Mouse (Mus musculus) hindbrain, embryonic 10.5 days (tissue): ENCODE data around the gene Gm3448. TPM values are rescaled to one million over a fixed set of nuclear protein-coding genes. Genes with fewer than 3 reads are reported as not detected.
A peak's percentile ranks its signal among the peaks of the same experiment; 100 is the strongest.
"Not testable (repeated sequence)": the region's sequence is repeated elsewhere in the genome, so short reads cannot be mapped to it uniquely, and the experiment has no call there.

Experiments
- DNase-seq: peaks from one replicate; pipeline ENCODE4 v3.0.0-alpha.2; 2017; ENCODE audit warnings: low spot score
- H3K27ac ChIP-seq: fragments of 300-500 bp; sonication (generic); 2 replicates; pipeline ENCODE4 v1.5.1; 2016; ENCODE audit warnings: mild to moderate bottlenecking, moderate library complexity
- H3K27me3 ChIP-seq: fragments of 300-500 bp; sonication (generic); 2 replicates; pipeline ENCODE4 v1.6.1; 2016; ENCODE audit warnings: mild to moderate bottlenecking; ENCODE audit not compliant: poor library complexity, insufficient read depth, severe bottlenecking
- H3K36me3 ChIP-seq: fragments of 300-500 bp; sonication (generic); 2 replicates; pipeline ENCODE4 v1.6.1; 2016; ENCODE audit warnings: mild to moderate bottlenecking, moderate library complexity
- H3K4me1 ChIP-seq: fragments of 300-500 bp; sonication (generic); replicated peaks from 2 replicates; pipeline ENCODE4 v1.6.1; 2016; ENCODE audit warnings: mild to moderate bottlenecking
- H3K4me3 ChIP-seq: fragments of 300-500 bp; sonication (generic); 2 replicates; pipeline ENCODE4 v1.5.1; 2016; ENCODE audit warnings: mild to moderate bottlenecking, moderate library complexity
- H3K9me3 ChIP-seq: fragments of 300-500 bp; sonication (generic); 2 replicates; pipeline ENCODE4 v1.6.1; 2016; ENCODE audit warnings: mild to moderate bottlenecking, moderate library complexity
- WGBS: fragments of 180-500 bp; shearing (Covaris S2); methylation state at CpG from one replicate; pipeline ENCODE4 v1.1.7; 2016; 5-methylcytosine and 5-hydroxymethylcytosine counted together
- polyA plus RNA-seq: library from polyadenylated mRNA; unstranded; fragments of >200 nt; fragmentation: Nextera tagmentation; extraction: Ambion mirVana; gene quantifications from 2 replicates; pipeline ENCODE4 v1.2.1, GENCODE M21; 2016

Gm3448 gene
- polyA plus RNA-seq, 1 experiment from 2014 or later = 4.1 TPM

DNA sequence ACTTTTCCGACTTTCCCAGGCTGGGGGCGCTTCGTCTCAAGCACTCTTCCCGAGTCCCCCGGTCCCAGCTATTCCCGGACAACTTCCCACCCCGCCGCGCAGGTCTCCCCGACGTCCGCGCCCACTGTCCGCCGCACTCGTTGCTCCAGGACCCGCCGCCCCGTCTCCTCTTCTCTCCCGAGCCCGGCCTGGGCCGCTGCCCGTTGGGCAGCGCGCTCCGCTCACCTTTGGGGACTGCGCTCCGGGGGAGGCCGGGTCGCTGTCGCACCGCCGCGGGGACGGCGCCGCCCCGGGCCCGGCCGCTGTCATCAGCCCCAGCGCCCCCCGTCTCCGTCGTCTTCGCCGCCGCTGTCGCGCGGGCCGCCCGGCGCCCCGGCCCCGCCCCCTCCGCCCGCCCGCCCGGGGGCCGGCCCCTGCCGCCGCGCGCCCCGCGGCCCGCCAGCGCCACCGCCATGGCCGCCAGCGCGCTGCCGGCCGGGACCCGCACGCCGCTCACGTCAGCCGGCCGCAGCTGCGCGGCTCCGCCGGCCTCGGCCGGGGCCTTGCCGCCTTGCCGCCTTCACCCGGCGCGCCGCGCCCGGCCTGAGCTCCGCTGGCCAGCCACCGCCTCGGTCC, 17.4 kb downstream of the Gm3448 start:
- no CpG with 5 or more reads among the region's 97 CpGs for WGBS
- not testable (repeated sequence) for H3K9me3 ChIP-seq, H3K4me1 ChIP-seq, H3K27ac ChIP-seq, DNase-seq, H3K27me3 ChIP-seq, H3K4me3 ChIP-seq, H3K36me3 ChIP-seq

DNA sequence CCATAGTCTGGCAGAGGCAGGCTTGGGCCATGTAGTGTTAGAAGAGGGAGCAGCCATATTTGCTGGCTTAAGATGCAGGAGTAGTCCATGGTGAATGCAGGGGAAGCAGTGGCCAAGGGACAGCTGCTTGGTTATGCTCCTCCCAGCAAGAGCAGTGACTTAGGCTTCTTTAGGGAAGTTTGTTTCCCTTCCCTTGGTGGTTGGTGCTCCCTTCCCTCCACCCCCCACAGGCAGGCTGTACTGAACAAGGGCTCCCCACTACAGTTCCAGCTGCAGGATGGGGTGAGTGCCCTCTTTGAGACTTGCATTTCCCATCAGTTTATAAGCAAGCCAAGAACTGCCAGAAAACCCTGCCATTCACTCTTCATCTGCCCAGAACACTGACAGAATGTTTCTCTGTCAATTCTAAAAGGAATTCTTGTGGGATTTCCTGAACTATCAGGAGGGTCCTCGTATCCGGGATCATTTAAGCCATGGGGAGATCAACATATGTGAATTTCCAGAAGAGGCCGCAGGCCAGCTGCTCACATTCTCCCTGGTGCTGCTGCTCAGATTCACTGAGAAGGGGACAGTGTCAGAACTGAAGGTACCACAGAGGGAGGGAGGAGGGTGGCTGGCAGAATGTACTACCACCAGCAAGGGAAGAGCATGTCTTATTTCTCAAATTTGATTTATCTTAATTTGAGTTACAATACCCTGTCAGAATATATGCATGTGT, 19.7 kb downstream of the Gm3448 start:
- not testable (repeated sequence) for H3K36me3 ChIP-seq, DNase-seq
- WGBS = 83% methylated on average over 3 of the region's 3 CpGs

DNA sequence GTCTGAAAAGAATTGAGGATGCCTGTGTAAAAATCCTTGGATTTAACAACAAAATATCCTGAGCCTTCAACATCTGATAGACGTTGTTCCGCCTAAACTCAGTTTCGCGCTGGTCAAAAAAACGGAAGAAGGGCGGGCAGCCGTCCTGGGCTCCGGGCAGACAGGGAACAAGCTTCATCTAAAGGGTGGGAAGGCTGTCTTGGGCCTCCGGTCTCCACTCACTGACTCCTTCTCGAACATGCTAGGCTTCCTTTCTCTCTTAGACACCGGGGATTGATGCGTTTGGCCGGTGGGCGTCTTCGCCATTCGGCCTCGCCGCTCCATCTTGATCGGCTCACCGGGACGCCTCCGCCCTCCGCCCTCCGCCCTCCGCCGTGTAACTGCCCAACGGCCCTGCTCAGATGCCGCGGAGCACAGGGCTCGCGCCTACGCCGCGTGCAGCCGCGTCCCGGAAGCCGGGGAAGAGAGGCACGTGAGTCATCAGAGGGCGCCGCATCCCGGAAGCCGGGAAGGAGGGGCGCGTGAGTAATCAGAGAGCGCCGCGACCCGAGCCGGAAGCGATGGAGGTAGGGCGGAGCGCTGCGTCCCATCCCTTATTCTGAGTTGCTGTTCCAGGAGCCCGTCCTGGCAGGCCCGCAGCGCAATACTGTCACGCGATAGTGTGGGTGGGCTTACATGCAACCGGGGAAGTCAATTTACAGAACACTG, 31.5 kb downstream of the Gm3448 start, which contains the start of gene Gm3435:
TSS of gene Gm3435 (plus strand) at position 471 of the 708 bp plus-strand sequence.
- H3K4me3 ChIP-seq, H3K27ac ChIP-seq, H3K4me1 ChIP-seq, DNase-seq, H3K9me3 ChIP-seq, H3K27me3 ChIP-seq, H3K36me3 ChIP-seq: not testable (repeated sequence)
- WGBS = no CpG with 5 or more reads among the region's 60 CpGs

More for the DNA sequence above, 19.7 kb downstream of the Gm3448 start:
- not testable (repeated sequence) for H3K4me1 ChIP-seq, H3K4me3 ChIP-seq, H3K9me3 ChIP-seq, H3K27me3 ChIP-seq, H3K27ac ChIP-seq

DNA sequence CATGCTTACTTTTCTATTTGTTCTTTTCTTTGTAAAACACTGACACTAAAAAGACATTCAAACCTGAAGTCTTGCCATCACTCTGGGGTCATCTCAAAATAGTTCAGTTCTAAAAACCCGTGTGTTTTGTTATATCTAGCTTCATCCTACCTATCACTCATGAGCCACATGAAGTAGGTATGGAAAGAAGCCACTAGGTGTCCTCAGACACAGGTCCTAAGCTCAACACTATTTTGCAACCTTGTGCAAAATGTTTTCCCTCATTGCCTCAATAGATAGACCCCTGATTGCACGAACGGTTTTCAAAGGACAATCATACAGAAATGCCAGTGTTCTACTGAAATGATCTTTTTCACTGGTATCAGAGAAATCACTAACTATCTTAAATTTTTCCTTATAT, 32.2 kb downstream of the Gm3448 start:
- not testable (repeated sequence) for DNase-seq, H3K27me3 ChIP-seq, H3K27ac ChIP-seq, H3K4me3 ChIP-seq, H3K36me3 ChIP-seq, H3K4me1 ChIP-seq, H3K9me3 ChIP-seq
- no CpG with 5 or more reads among the region's 3 CpGs for WGBS

DNA sequence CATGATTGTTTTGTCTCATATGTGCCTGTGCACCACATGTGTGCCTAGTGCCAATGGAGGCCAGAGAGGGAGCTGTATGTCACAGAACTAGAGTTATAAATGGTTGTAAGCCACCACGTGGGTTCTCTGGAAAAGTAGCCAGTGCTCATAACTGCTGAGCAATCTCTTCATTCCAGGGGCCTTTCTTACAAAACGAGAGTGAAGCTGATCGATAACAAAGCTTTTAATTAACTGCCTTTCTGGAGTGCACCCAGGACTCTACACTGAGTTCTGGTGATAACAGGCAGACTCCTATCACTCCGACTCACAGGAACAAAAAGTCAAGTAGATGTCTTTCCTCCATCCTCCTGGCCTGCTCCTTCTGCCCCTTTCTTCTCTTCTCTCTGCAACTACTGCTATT, 41.3 kb downstream of the Gm3448 start:
- H3K4me3 ChIP-seq, H3K27ac ChIP-seq, H3K36me3 ChIP-seq, H3K27me3 ChIP-seq, DNase-seq, H3K4me1 ChIP-seq, H3K9me3 ChIP-seq: not testable (repeated sequence)
- WGBS = no CpG with 5 or more reads among the region's 4 CpGs

DNA sequence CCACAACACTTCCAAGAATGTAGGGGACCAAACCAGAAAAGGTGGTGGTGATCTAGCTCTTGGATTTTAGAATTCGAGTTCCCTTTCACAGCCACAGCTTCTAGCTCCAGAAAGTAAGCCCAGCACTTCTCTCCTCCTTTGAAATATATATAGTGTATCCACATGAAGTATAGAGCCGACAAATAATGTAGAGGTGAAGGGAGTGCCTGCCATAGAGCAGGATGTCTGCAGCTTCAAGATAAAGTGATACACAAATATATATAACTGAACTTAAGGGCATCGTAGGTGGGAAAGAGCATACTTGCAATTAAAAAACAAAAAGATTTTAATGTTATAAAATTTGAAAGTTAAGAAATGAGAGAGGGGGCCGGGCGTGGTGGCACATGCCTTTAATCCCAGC, 47.2 kb downstream of the Gm3448 start:
- H3K4me3 ChIP-seq, H3K4me1 ChIP-seq, DNase-seq, H3K36me3 ChIP-seq, H3K27ac ChIP-seq, H3K9me3 ChIP-seq, H3K27me3 ChIP-seq: not testable (repeated sequence)
- no CpG with 5 or more reads among the region's 5 CpGs for WGBS

DNA sequence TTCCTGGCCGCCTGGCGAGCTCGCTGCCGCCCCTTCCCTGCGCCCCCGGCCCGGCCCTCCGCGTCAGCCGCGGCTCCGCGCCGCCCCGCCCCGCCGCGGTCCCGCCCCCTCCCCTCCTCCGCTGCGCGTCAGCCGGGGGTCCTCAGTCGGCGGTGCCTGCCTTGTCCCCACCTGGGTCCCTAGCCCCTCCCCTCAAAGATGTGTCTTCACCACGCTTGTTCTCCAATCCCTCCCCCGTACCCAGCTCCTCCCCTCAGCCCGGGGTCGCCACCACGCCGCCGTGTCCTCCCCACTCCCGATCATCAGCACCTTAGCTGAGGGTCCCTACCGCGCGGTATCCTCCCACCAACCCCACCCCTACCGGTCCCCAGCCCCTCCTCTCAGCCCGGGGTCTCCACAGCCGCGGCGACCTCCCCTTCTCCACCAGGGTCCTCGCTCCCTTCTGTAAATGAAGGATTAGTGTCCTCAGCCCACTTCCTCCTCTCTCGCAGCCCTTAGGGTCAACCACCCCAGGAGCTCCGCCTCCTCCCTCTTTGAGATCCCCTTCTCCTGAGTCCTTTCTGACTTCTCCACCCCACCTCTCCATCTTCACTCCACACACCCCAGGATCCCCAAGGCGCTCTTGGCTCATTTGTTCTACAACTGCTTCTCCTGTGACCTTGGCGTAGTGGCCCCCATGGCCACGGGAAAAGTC, 48.1 kb downstream of the Gm3448 start:
- not testable (repeated sequence) for DNase-seq, H3K27ac ChIP-seq, H3K36me3 ChIP-seq, H3K9me3 ChIP-seq, H3K27me3 ChIP-seq, H3K4me3 ChIP-seq, H3K4me1 ChIP-seq
- no CpG with 5 or more reads among the region's 47 CpGs for WGBS

DNA sequence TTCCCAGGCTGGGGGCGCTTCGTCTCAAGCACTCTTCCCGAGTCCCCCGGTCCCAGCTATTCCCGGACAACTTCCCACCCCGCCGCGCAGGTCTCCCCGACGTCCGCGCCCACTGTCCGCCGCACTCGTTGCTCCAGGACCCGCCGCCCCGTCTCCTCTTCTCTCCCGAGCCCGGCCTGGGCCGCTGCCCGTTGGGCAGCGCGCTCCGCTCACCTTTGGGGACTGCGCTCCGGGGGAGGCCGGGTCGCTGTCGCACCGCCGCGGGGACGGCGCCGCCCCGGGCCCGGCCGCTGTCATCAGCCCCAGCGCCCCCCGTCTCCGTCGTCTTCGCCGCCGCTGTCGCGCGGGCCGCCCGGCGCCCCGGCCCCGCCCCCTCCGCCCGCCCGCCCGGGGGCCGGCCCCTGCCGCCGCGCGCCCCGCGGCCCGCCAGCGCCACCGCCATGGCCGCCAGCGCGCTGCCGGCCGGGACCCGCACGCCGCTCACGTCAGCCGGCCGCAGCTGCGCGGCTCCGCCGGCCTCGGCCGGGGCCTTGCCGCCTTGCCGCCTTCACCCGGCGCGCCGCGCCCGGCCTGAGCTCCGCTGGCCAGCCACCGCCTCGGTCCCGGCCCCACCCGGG, 48.7 kb downstream of the Gm3448 start:
- H3K27me3 ChIP-seq, H3K9me3 ChIP-seq, H3K4me1 ChIP-seq, DNase-seq, H3K4me3 ChIP-seq, H3K27ac ChIP-seq, H3K36me3 ChIP-seq: not testable (repeated sequence)
- WGBS = no CpG with 5 or more reads among the region's 98 CpGs

DNA sequence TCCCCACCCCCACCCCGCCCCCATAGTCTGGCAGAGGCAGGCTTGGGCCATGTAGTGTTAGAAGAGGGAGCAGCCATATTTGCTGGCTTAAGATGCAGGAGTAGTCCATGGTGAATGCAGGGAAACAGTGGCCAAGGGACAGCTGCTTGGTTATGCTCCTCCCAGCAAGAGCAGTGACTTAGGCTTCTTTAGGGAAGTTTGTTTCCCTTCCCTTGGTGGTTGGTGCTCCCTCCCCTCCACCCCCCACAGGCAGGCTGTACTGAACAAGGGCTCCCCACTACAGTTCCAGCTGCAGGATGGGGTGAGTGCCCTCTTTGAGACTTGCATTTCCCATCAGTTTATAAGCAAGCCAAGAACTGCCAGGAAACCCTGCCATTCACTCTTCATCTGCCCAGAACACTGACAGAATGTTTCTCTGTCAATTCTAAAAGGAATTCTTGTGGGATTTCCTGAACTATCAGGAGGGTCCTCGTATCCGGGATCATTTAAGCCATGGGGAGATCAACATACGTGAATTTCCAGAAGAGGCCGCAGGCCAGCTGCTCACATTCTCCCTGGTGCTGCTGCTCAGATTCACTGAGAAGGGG, 51.1 kb downstream of the Gm3448 start:
- H3K4me3 ChIP-seq = not testable (repeated sequence)
- WGBS = 86% methylated on average over 4 of the region's 5 CpGs

DNA sequence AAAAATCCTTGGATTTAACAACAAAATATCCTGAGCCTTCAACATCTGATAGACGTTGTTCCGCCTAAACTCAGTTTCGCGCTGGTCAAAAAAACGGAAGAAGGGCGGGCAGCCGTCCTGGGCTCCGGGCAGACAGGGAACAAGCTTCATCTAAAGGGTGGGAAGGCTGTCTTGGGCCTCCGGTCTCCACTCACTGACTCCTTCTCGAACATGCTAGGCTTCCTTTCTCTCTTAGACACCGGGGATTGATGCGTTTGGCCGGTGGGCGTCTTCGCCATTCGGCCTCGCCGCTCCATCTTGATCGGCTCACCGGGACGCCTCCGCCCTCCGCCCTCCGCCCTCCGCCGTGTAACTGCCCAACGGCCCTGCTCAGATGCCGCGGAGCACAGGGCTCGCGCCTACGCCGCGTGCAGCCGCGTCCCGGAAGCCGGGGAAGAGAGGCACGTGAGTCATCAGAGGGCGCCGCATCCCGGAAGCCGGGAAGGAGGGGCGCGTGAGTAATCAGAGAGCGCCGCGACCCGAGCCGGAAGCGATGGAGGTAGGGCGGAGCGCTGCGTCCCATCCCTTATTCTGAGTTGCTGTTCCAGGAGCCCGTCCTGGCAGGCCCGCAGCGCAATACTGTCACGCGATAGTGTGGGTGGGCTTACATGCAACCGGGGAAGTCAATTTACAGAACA, 62.8 kb downstream of the Gm3448 start, which contains the start of the genes 9030025P20Rik and Gm3417:
TSS of gene 9030025P20Rik (plus strand) at position 107 of the 677 bp plus-strand sequence.
TSS of gene Gm3417 (minus strand) at position 429 of the 677 bp plus-strand sequence.
- H3K27ac ChIP-seq, H3K36me3 ChIP-seq, DNase-seq, H3K9me3 ChIP-seq, H3K27me3 ChIP-seq, H3K4me1 ChIP-seq: not testable (repeated sequence)
- H3K4me3 ChIP-seq = peak within 1 kb of the TSS; percentile 35; the same call in 1 of the 2 replicates
- no CpG with 5 or more reads among the region's 60 CpGs for WGBS

More for the DNA sequence above, 51.1 kb downstream of the Gm3448 start:
- not testable (repeated sequence) for H3K27ac ChIP-seq, DNase-seq, H3K4me1 ChIP-seq, H3K36me3 ChIP-seq, H3K27me3 ChIP-seq, H3K9me3 ChIP-seq

DNA sequence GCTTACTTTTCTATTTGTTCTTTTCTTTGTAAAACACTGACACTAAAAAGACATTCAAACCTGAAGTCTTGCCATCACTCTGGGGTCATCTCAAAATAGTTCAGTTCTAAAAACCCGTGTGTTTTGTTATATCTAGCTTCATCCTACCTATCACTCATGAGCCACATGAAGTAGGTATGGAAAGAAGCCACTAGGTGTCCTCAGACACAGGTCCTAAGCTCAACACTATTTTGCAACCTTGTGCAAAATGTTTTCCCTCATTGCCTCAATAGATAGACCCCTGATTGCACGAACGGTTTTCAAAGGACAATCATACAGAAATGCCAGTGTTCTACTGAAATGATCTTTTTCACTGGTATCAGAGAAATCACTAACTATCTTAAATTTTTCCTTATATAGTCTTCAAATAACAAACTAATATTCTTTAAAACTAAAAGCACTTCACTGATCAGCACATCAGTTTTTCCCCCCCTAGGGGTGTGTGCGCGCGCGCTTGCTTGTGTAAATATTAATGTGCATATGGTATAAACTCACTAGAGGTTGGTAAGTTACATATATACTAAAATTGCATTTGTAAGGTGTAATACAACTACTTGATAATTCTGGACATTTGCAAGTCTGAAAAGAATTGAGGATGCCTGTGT, 63.5 kb downstream of the Gm3448 start:
- not testable (repeated sequence) for H3K36me3 ChIP-seq, H3K27ac ChIP-seq, DNase-seq, H3K4me1 ChIP-seq, H3K27me3 ChIP-seq, H3K9me3 ChIP-seq
- 3% methylated on average over 4 of the region's 7 CpGs for WGBS
- H3K4me3 ChIP-seq = peak overlapping the region; percentile 35; the same call in 1 of the 2 replicates
